Mouse (Mus musculus) ES-E14 (cell line): Measurements from ENCODE around the gene Snrpg. TPM values are rescaled to one million over a fixed set of nuclear protein-coding genes. Genes with fewer than 3 reads are reported as not detected.

Source experiments
- DNase-seq: peaks from one replicate; pipeline ENCODE4 v3.0.0-alpha.2; 2013; ENCODE audit warnings: low read depth, low spot score
- H3K27ac ChIP-seq: 2 replicates; pipeline ENCODE4 v1.5.1; 2012; ENCODE audit warnings: low read depth, mild to moderate bottlenecking, low read length, moderate library complexity, mixed read lengths; ENCODE audit not compliant: poor library complexity, insufficient read depth, severe bottlenecking
- H3K36me3 ChIP-seq: 2 replicates; pipeline ENCODE4 v1.6.1; 2012; ENCODE audit warnings: mild to moderate bottlenecking, low read length, moderate library complexity, mixed read lengths; ENCODE audit not compliant: control insufficient read depth, poor library complexity, insufficient read depth, severe bottlenecking
- H3K4me1 ChIP-seq, 2 experiments: fragments of 150-350 bp in 1 of 2; sonication (generic) in 1 of 2; 2 replicates each; pipeline ENCODE4 v1.6.1; 2012; ENCODE audit warnings: low read length in 2 of 2, mild to moderate bottlenecking in 1 of 2, mixed read lengths in 1 of 2; ENCODE audit not compliant: control insufficient read depth in 2 of 2, insufficient read depth in 2 of 2, poor library complexity in 1 of 2
- H3K4me3 ChIP-seq, 2 experiments: fragments of 150-350 bp in 1 of 2; sonication (generic) in 1 of 2; 2 replicates each; pipeline ENCODE4 v1.5.1; 2012; ENCODE audit warnings: low read length in 2 of 2, low read depth in 1 of 2, mild to moderate bottlenecking in 1 of 2, mixed read lengths in 1 of 2; ENCODE audit not compliant: insufficient read depth in 1 of 2, poor library complexity in 1 of 2, severe bottlenecking in 1 of 2
- H3K9ac ChIP-seq: 2 replicates; pipeline ENCODE4 v1.6.1; 2012; ENCODE audit warnings: low read depth, mild to moderate bottlenecking, low read length, mixed read lengths; ENCODE audit not compliant: poor library complexity, insufficient read depth, severe bottlenecking
- H3K9me3 ChIP-seq: fragments of 150-350 bp; sonication (generic); 2 replicates; pipeline ENCODE4 v1.6.1; 2012; ENCODE audit warnings: low read depth, mild to moderate bottlenecking, low read length; ENCODE audit not compliant: control insufficient read depth, insufficient read depth
- CHD2 ChIP-seq: IDR thresholded peaks from 2 replicates; pipeline ENCODE4 v1.6.1; 2014; ENCODE audit warnings: mild to moderate bottlenecking, low read depth, low read length, inconsistent platforms
- HCFC1 ChIP-seq: IDR thresholded peaks from 2 replicates; pipeline ENCODE4 v1.6.1; 2012; ENCODE audit warnings: low read length, inconsistent platforms, borderline replicate concordance; ENCODE audit not compliant: insufficient read depth
- MAFK ChIP-seq: IDR thresholded peaks from 2 replicates; pipeline ENCODE4 v1.6.1; 2014; ENCODE audit warnings: mild to moderate bottlenecking, low read depth, low read length, inconsistent platforms; ENCODE audit not compliant: insufficient read depth
- ZC3H11A ChIP-seq: IDR thresholded peaks from 2 replicates; pipeline ENCODE4 v1.6.1; 2012; ENCODE audit warnings: low read depth, mild to moderate bottlenecking, inconsistent platforms, low read length, borderline replicate concordance
- ZNF384 ChIP-seq: IDR thresholded peaks from 2 replicates; pipeline ENCODE4 v1.6.1; 2012; ENCODE audit warnings: low read depth, low read length, inconsistent platforms
- in situ Hi-C, 2 experiments: fragments of 600-800 bp; cut with MboI; formaldehyde crosslinking; loops; one replicate each; pipeline ENCODE4 v1.15.1; 2025; ENCODE audit warnings: low sequenced_read_pairs in 2 of 2, inconsistent platforms in 1 of 2; ENCODE audit not compliant: unreplicated experiment in 2 of 2
- total RNA-seq: library from RNA; depleted of rRNA; stranded (reverse); fragments of 300-350 nt; gene quantifications from 2 replicates; pipeline ENCODE4 v1.2.3, GENCODE M21; 2012

Snrpg gene
- total RNA-seq, 1 experiment, result 672 TPM

GRCm38 (mm10) chr6:86403728-86404099 lies 32.6 kb downstream of the Snrpg start:
- H3K4me3 ChIP-seq, result peak overlapping the region; percentile 19 to 80; a peak in 2 of 4 replicates
- H3K36me3 ChIP-seq, result no peaks in the 10 kb centered on the region; the same call in 1 of the 2 replicates
- no peaks in the 10 kb centered on the region for H3K4me1 ChIP-seq
- H3K27ac ChIP-seq, result no peak overlapping the region
- in situ Hi-C loops, result no loop called here
- H3K9ac ChIP-seq, result no peak overlapping the region
- TF ChIP-seq HCFC1, result no peak
- peak; percentile 89 for TF ChIP-seq MAFK
- H3K9me3 ChIP-seq, result no peaks in the 10 kb centered on the region
- DNase-seq, result peak; percentile 65

- no peaks in the 10 kb centered on the region for H3K9me3 ChIP-seq
- peak within 1 kb of the TSS; percentile 80 for H3K4me3 ChIP-seq
- peak within 1 kb of the TSS; percentile 97 for H3K27ac ChIP-seq
- TF ChIP-seq ZC3H11A, result no peak
- 0 out of 2 replicates have a peak, but pooled peaks have one; percentile 4 for TF ChIP-seq ZNF384
- peak; percentile 60; the same call in 1 of the 2 replicates for TF ChIP-seq HCFC1
- in situ Hi-C loops, result no loop called here
- no peaks in the 10 kb centered on the region; the same call in 1 of the 2 replicates for H3K36me3 ChIP-seq
- DNase-seq, result peak; percentile 95
- no peaks in the 10 kb centered on the region for H3K4me1 ChIP-seq
- H3K9ac ChIP-seq, result peak within 1 kb of the TSS; percentile 99
Observed at GRCm38 (mm10) chr6:86404100-86404861, 33.2 kb downstream of the Snrpg start, which contains the start of gene Tia1. Gene Tia1, plus strand, starts transcription at chr6:86404219.

- H3K4me1 ChIP-seq, result no peaks in the 10 kb centered on the region
- H3K4me3 ChIP-seq, result peak overlapping the region; percentile 80
- DNase-seq, result no peak
Observed at GRCm38 (mm10) chr6:86404996-86405395, 33.9 kb downstream of the Snrpg start.

GRCm38 (mm10) chr6:86406306-86406705 lies 35.2 kb downstream of the Snrpg start:
- no peak overlapping the region for H3K27ac ChIP-seq
- no peak for TF ChIP-seq MAFK
- TF ChIP-seq CHD2, result no peak
- no peak for TF ChIP-seq ZNF384
- no peak for TF ChIP-seq ZC3H11A
- TF ChIP-seq HCFC1, result no peak

More at GRCm38 (mm10) chr6:86404996-86405395, 33.9 kb downstream of the Snrpg start:
- in situ Hi-C loops, result no loop called here
- Histone ChIP-seq H3K36me3 (no peaks in the 10 kb centered on the region; the same call in 1 of the 2 replicates), H3K9me3 (no peaks in the 10 kb centered on the region), H3K9ac (peak overlapping the region; percentile 18; the same call in 1 of the 2 replicates), H3K27ac (no peak overlapping the region; the same call in 1 of the 2 replicates)
- no peak for TF ChIP-seq CHD2
- peak; percentile 12; the same call in 1 of the 2 replicates for TF ChIP-seq ZNF384
- no peak for TF ChIP-seq MAFK
- TF ChIP-seq HCFC1, result no peak
- no peak for TF ChIP-seq ZC3H11A

GRCm38 (mm10) chr6:86418711-86419110 lies 47.6 kb downstream of the Snrpg start:
- H3K27ac ChIP-seq, result no peak overlapping the region
- H3K36me3 ChIP-seq, result peaks cover 11% of the 10 kb centered on the region
- in situ Hi-C loops, result no loop called here
- H3K9me3 ChIP-seq, result no peaks in the 10 kb centered on the region
- H3K4me1 ChIP-seq, result no peaks in the 10 kb centered on the region
- no peak overlapping the region for H3K9ac ChIP-seq
- no peak for DNase-seq
- no peak for TF ChIP-seq MAFK
- no peak for TF ChIP-seq CHD2
- H3K4me3 ChIP-seq, result no peak overlapping the region

More at GRCm38 (mm10) chr6:86406306-86406705, 35.2 kb downstream of the Snrpg start:
- no peak overlapping the region for H3K9ac ChIP-seq
- no peak for DNase-seq
- no peak overlapping the region for H3K4me3 ChIP-seq
- no peaks in the 10 kb centered on the region; the same call in 1 of the 2 replicates for H3K36me3 ChIP-seq
- no peaks in the 10 kb centered on the region for H3K4me1 ChIP-seq
- in situ Hi-C loops, result no loop called here
- no peaks in the 10 kb centered on the region for H3K9me3 ChIP-seq
